Mouse (Mus musculus) kidney, adult 2 months (tissue): ENCODE measurements around the gene 4930535I16Rik.

Experiments
- CTCF ChIP-seq: fragments of 200-500 bp; conservative IDR thresholded peaks from 2 replicates; pipeline ENCODE4 v1.5.1; 2011; ENCODE audit warnings: low read depth, mild to moderate bottlenecking, control low read depth, low read length, moderate library complexity, mixed read lengths; ENCODE audit not compliant: insufficient read depth, insufficient read length
- POLR2A ChIP-seq: fragments of 200-500 bp; IDR thresholded peaks from one replicate; pipeline ENCODE4 v1.6.1; 2011; ENCODE audit warnings: low read depth, low read length, control low read depth

DNA sequence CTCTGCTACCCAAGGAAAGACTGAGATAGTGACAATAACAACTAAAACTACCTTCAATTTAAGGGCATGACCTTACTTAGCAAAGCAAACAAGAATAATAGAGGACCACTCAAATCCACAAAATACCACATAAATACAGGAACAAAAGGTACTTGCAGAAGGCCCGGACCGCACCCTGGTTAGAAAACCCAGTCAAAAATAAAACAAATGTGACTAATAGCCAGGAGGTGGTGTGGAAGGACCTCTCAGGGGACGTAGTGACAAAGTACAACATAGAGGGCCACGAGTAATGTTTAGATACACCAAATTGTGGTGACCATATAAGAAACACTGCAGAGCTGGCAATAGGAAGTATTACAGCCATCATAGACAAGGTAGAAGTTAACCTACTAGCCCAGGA, 23.5 kb downstream of the 4930535I16Rik start:
- TF ChIP-seq CTCF (no peak), POLR2A (no peak)
